Mouse (Mus musculus) heart, adult 8-10 months (tissue): Measurements from ENCODE around the gene Gm49318. TPM values are rescaled to one million over a fixed set of nuclear protein-coding genes. Genes with fewer than 3 reads are reported as not detected.

Source experiments
- DNase-seq: peaks from one replicate; pipeline ENCODE4 v3.0.0; 2022; ENCODE audit warnings: low spot score
- total RNA-seq, 4 experiments: library from RNA; stranded (reverse); gene quantifications; 2 replicates each; pipeline ENCODE4 v1.2.4; 2022

Gm49318 gene
- total RNA-seq, 4 experiments from 2014 or later = 0.66 TPM; not detected in 3

GRCm38 (mm10) chr9:22030386-22030785, 40.7 kb downstream of the Gm49318 start:
- no peak for DNase-seq

DNA sequence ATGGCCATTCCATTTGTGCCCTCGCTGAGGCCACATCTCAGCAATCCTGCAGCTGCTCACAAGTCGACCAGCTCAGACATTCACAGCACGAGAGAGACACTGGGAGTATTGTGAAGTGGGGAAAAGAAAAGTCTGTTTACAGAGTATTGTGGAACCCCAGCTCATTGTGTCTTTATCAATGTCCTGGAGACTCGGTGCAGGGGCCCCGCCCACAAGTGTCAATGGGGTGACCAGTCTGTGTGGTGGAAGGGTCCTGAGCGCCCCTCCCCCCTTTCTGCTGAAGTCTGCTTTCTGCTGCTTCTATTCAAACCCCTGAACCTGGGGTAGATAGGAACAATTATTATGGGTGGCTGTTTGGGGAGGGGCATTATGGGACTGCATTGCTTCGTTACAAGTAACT, 42.6 kb downstream of the Gm49318 start:
- DNase-seq = no peak

DNA sequence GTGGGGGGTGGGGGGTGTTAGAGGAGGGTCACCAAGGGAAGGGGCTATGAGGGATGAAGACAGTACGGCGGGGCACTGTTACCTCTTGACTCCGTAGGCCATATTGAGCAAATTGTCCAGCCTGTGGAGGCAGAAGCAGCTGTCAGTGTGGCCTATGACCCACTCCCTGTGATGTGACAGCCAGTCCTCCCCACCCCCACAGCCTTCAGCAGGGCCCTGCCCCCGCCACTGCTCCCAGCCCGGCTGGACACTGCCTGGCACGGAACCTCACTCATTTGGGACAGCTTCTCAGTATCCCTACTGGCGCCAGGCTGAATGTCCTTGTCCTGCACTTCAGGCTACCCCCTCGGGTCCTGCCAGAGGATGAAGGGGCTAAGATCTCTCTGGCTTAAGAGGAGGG, 46.5 kb downstream of the Gm49318 start:
- DNase-seq = no peak

DNA sequence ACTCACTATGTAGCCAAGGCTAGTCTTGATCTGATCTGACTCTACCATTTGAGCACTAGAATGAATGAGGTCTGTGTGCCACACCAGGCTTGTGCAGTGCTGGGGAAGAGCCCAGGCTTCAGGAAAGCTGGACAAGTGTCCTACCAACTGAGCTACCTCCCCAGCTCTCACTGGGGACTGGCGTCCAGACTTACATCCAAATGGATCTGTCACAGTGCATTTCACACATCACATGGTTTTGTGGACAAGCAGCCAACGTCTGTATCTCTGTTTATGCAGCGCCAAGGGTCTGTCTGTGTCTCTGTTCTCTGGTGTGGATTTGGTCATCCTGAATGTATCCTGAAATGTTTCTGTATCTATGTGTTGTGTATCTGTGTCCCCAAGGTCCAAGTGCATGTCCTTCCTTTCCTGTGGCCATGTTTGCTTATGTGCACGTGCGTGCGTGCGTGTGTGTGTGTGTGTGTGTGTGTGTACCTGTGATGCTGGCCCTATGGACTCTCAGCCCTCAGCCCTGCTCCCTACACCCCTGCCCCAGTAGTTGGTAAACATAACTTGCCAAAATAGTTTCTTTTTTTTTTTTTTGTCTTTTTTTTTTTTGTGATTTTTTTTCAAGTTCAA, 53.7 kb downstream of the Gm49318 start:
- no peak for DNase-seq

DNA sequence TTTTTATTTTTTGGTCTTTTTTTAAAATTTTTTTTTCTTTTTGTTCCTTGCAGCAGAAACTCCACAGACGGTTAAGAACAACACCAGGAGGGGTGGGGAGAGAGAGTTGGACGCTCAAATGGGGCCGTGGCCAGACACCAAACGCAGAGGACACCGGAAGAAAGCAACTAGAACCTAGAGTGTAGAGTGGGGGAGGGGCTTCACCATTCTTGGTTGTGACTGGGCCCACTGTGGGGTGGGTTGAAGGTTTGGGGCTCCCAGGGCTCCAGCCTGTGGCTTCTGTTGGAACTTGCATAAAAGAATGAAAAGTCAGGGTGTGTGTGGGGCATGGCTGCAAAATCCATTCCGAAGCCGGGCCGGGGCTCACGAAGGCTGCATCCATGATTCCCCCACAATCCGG, 54.8 kb downstream of the Gm49318 start:
- no peak for DNase-seq

GRCm38 (mm10) chr9:22012731-22013130, 58.3 kb downstream of the Gm49318 start:
- DNase-seq = no peak

- no peak for DNase-seq
Measured at GRCm38 (mm10) chr9:22011055-22011454, 60.0 kb downstream of the Gm49318 start.

DNA sequence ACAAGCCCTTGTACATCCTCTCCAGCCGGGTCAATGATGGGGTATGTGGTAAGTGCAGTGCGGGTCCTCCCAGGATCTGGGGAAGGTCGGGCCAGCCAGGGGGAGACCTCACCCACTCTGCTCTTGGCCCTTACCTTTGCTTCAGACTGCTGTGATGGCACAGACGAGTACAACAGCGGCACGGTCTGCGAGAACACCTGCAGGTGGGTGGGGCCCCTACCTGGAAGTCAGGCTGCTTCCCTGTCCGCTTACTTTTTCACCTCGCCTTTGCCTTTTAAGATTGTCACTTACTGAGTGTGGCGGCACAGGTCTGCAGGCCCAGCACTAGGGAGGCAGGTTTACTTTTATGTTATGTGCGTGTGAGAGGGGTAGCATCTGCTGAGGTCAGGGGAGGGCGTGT, 66.5 kb downstream of the Gm49318 start:
- DNase-seq = no peak

GRCm38 (mm10) chr9:22003163-22003554, 67.9 kb downstream of the Gm49318 start:
- no peak for DNase-seq

GRCm38 (mm10) chr9:22002194-22003162, 68.6 kb downstream of the Gm49318 start, which contains the start of the genes Ccdc151 and Prkcsh:
Ccdc151 (minus strand) TSS chr9:22002634.
Prkcsh (plus strand) TSS chr9:22002806.
- peak; percentile 99 for DNase-seq

- no peak for DNase-seq
Measured at GRCm38 (mm10) chr9:22001633-22002032, 69.4 kb downstream of the Gm49318 start.

- no peak for DNase-seq
Measured at GRCm38 (mm10) chr9:22000296-22000695, 70.8 kb downstream of the Gm49318 start.

DNA sequence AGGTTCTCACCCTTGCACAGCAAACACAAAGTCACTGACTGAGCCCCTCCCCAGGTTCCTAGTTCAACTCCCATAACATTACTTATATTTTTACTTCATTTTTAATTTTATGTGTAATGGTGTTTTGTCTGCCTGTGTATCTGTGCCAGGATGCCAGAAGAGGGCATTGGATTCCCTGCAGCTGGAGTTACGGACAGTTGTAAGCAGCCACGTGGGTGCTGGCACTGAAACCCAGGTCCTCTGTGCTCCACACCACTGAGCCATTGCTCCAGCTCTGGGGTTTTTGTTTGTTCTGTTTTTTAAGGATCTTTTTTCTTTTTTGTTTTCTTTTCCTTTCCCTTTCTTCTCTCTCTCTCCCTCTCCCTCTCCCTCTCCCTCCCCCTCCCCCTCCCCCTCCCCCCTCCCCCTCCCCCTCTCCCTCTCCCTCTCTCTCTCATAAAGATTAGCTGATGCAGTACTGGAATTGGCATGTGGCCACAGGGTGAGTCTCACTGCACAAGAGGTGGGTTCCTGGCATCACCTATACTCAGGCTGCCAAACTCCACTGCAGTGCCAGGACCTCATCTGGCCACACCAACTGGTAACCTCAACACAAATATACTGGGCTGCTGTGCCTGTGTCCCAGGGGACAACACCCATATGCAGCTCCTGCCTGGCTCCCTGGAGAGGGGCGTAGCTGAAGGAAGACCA, 74.7 kb downstream of the Gm49318 start:
- no peak for DNase-seq

DNA sequence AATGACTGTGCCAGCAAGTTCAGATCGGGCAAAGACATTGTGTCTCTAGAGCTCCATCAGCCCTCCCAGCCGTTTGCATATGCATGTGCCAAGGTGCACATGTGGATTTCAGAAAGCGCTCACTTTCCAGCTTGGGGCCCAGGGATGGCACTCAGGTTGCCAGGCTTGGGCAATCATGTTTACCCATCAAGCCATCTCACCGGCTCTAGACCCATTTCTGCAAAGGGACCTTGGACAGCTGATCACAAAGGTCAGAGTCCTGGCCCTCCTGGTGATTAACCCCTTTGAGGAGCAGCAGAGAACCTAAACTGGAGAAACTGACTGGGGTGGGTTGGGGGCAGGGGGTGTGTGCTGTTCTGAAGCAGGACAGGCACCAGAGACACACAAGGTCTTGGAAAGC, 78.8 kb downstream of the Gm49318 start:
- DNase-seq = no peak

GRCm38 (mm10) chr9:21989230-21990110, 81.6 kb downstream of the Gm49318 start, which contains the start of gene Rgl3:
Rgl3 (minus strand) TSS chr9:21989446.
- DNase-seq = peak; percentile 45

DNA sequence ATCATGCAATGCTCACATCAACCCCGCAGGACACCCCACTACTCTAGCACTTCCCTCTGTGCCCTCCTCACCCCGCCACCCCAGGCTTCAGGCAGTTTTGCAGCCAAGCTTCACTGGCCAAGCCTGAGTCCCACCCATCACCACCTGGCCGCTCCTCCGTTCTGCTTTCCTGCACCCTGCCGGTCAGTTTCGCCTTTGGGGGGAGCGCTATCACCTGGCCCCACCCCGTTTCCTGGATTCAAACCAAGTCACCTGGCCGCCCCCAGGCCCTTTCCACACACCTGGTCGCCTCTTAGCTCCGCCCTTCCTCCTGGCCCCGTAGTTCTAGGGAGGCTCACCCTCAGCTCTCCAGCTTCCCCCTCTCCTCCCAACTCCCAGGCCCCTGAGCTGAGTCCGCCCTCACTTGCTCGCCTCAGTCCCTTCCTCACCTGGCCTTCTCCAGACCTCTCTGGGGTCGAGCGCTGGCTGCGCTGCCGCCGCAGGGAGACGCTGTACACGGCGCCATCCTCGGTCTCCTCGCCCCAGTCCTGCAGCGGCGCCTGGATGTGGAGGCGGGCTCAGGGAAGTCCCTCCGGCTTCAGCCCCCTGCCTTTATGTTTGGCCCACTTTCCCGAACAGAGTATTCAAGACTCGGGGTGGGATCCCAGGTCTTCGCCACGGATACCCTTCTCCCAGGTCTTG, 82.5 kb downstream of the Gm49318 start:
- DNase-seq = no peak

- DNase-seq = no peak
Measured at GRCm38 (mm10) chr9:21987592-21988342, 83.3 kb downstream of the Gm49318 start.
